Comparison of ENCODE assay signal across 9 mouse cellular contexts in genomic region chr17:26931795-26932194, GRCm38 (mm10). TPM values are rescaled to one million over a fixed set of nuclear protein-coding genes. Genes with fewer than 3 reads are reported as not detected.
A peak's percentile ranks its signal among the peaks of the same experiment; 100 is the strongest.
DNase-seq lines count a peak whose midpoint lies in the region; ATAC-seq and TF ChIP-seq lines count a peak whose summit lies in the region.
"Not testable (repeated sequence)": the region's sequence is repeated elsewhere in the genome, so short reads cannot be mapped to it uniquely, and the experiment has no call there.
"Had no signal": no experiment of that assay in that cellular context is flagged by ENCODE, and none has a peak within 500 bp of the region (broad histone marks: within the 10 kb centered on the region; RNA-seq: fewer than 3 reads in every experiment).

No protein-coding gene starts in this region.

- not testable (repeated sequence) for H3K4me3 ChIP-seq in cortical plate, adult 2 months (ENCODE audit: insufficient read depth, low read length)

- DNase-seq in 416B (ENCODE audit: low read depth) (peak; percentile 67), liver (peak; percentile 56)
- peak; percentile 72 for DNase-seq in adrenal gland, postnatal 10 days
- peak; percentile 53 for DNase-seq in kidney, adult 18-20 months
- peak; percentile 17 to 65 for DNase-seq in spleen, postnatal 10 days (ENCODE audit: low spot score in 2 of 2)

- not testable (repeated sequence) for TF ChIP-seq POLR2A in cortical plate, adult 2 months (IDR thresholded peaks at IDR 0.05; ENCODE audit: extremely low read depth, insufficient read depth, low read length)

- peak; percentile 38; the same call in 1 of the 2 replicates for ATAC-seq in granulocyte monocyte progenitor cell, adult 5-6 weeks (replicated peaks; ENCODE audit: poor library complexity, severe bottlenecking)
- peak; percentile 42 for ATAC-seq in megakaryocyte progenitor cell, adult 5-6 weeks (replicated peaks; ENCODE audit: poor library complexity)

- H3K27ac ChIP-seq in cortical plate, adult 2 months (ENCODE audit: insufficient read depth, low read length): not testable (repeated sequence)

- peak; percentile 52 for TF ChIP-seq CTCF in cortical plate, adult 2 months (IDR thresholded peaks at IDR 0.05; ENCODE audit: extremely low read depth, insufficient read depth, low read length)

- H3K4me1 ChIP-seq in cortical plate, adult 2 months (ENCODE audit: control insufficient read depth, insufficient read depth, low read length): not testable (repeated sequence)

RNA-seq across cellular contexts. Expression of gene Phf1, which starts 1.1 kb away (rescaled TPM):
- 10 to 100 TPM; 20.6 to 23.3 TPM for total RNA-seq in adrenal gland, postnatal 10 days (2021)
- polyA plus RNA-seq in cortical plate, adult 2 months (2012; rRNA removed): 47.7 and 48.1 TPM in 2 replicates
- 3.4 and 9.3 TPM in 2 replicates for total RNA-seq in granulocyte monocyte progenitor cell, adult 5-6 weeks (2014; fragmentation: Nextera tagmentation)
- total RNA-seq in granulocyte monocyte progenitor cell, adult 5-6 weeks (2017): 1.4 and 2.1 TPM in 2 replicates
- total RNA-seq in megakaryocyte progenitor cell, adult 5-6 weeks (2015): 2.1 TPM in 2 replicates
- 3.5 and 4.6 TPM in 2 replicates for total RNA-seq in megakaryocyte progenitor cell, adult 5-6 weeks (2017)

RNA-seq across cellular contexts. Expression of gene Cuta, which starts 7.6 kb away (rescaled TPM):
- total RNA-seq in adrenal gland, postnatal 10 days (2021): 100 to 1,000 TPM; 119 to 134 TPM
- 136 and 139 TPM in 2 replicates for polyA plus RNA-seq in cortical plate, adult 2 months (2012; rRNA removed)
- total RNA-seq in granulocyte monocyte progenitor cell, adult 5-6 weeks (2014; fragmentation: Nextera tagmentation): 226 and 256 TPM in 2 replicates
- total RNA-seq in granulocyte monocyte progenitor cell, adult 5-6 weeks (2017): 47.5 and 60.5 TPM in 2 replicates
- 181 and 216 TPM in 2 replicates for total RNA-seq in megakaryocyte progenitor cell, adult 5-6 weeks (2015)
- 75.8 and 82.9 TPM in 2 replicates for total RNA-seq in megakaryocyte progenitor cell, adult 5-6 weeks (2017)

RNA-seq across cellular contexts. Expression of gene Syngap1, which starts 9.3 kb away (rescaled TPM):
- total RNA-seq in adrenal gland, postnatal 10 days (2021): 10 to 100 TPM; 15.7 to 21.6 TPM
- polyA plus RNA-seq in cortical plate, adult 2 months (2012; rRNA removed): 185 and 195 TPM in 2 replicates
- 7.2 and 10.1 TPM in 2 replicates for total RNA-seq in granulocyte monocyte progenitor cell, adult 5-6 weeks (2014; fragmentation: Nextera tagmentation)
- total RNA-seq in granulocyte monocyte progenitor cell, adult 5-6 weeks (2017): 0.31 and 0.69 TPM in 2 replicates
- 5.3 and 11.6 TPM in 2 replicates for total RNA-seq in megakaryocyte progenitor cell, adult 5-6 weeks (2015)
- total RNA-seq in megakaryocyte progenitor cell, adult 5-6 weeks (2017): 3.6 TPM in 2 replicates
- polyA plus RNA-seq: CD4-positive, CD25-positive, alpha-beta regulatory T cell, adult 4 months had no signal

RNA-seq across cellular contexts. Expression of gene Kifc5b, which starts 14.9 kb away (rescaled TPM):
- total RNA-seq in adrenal gland, postnatal 10 days (2021): 1 to 10 TPM; 4.5 to 6.2 TPM
- 3.9 TPM in 2 replicates for polyA plus RNA-seq in cortical plate, adult 2 months (2012; rRNA removed)
- 6.0 and 6.2 TPM in 2 replicates for total RNA-seq in granulocyte monocyte progenitor cell, adult 5-6 weeks (2014; fragmentation: Nextera tagmentation)
- total RNA-seq in granulocyte monocyte progenitor cell, adult 5-6 weeks (2017): 8.7 and 12.6 TPM in 2 replicates
- total RNA-seq in megakaryocyte progenitor cell, adult 5-6 weeks (2015): 2.6 and 4.6 TPM in 2 replicates
- total RNA-seq in megakaryocyte progenitor cell, adult 5-6 weeks (2017): 13.8 and 16.0 TPM in 2 replicates

RNA-seq across cellular contexts. Expression of gene Zbtb9, which starts 41.2 kb away (rescaled TPM):
- total RNA-seq in adrenal gland, postnatal 10 days (2021): 1 to 10 TPM; 5.2 to 7.4 TPM
- polyA plus RNA-seq in cortical plate, adult 2 months (2012; rRNA removed): 13.9 and 14.5 TPM in 2 replicates
- total RNA-seq in granulocyte monocyte progenitor cell, adult 5-6 weeks (2014; fragmentation: Nextera tagmentation): 9.4 and 14.4 TPM in 2 replicates
- 14.3 and 17.7 TPM in 2 replicates for total RNA-seq in granulocyte monocyte progenitor cell, adult 5-6 weeks (2017)
- total RNA-seq in megakaryocyte progenitor cell, adult 5-6 weeks (2015): 2.9 and 5.3 TPM in 2 replicates
- 16.3 and 22.1 TPM in 2 replicates for total RNA-seq in megakaryocyte progenitor cell, adult 5-6 weeks (2017)
